Mouse (Mus musculus) CD4-positive, CD25-positive, alpha-beta regulatory T cell, adult 2 months (primary cell): ENCODE measurements around the gene Abcc9.

Experiments
- DNase-seq: peaks from one replicate; pipeline ENCODE4 v3.0.0-alpha.2; 2012; ENCODE audit warnings: low read depth, low spot score

Gene Abcc9

DNA sequence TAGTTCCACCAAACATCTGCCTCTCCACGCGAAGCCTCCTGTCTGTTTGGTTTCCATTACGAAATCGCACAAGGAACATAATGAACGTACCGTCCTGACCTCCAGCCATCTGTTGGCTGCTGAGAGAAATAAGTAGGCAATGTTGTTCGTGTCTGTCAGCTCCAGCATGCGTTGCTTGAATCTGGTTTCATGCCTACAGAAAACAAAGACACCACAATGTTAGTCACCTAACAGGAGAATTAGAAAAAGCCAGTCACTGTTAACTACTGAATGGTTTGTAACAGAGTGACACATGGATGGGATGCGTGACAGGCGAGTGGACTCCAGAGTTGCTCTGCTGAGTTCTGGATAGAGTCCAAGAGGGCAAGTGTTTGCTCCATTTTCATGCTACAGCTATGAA, 87.8 kb downstream of the Abcc9 start:
- DNase-seq, result no peak

GRCm38 (mm10) chr6:142612366-142612765, 89.7 kb downstream of the Abcc9 start:
- DNase-seq, result no peak

DNA sequence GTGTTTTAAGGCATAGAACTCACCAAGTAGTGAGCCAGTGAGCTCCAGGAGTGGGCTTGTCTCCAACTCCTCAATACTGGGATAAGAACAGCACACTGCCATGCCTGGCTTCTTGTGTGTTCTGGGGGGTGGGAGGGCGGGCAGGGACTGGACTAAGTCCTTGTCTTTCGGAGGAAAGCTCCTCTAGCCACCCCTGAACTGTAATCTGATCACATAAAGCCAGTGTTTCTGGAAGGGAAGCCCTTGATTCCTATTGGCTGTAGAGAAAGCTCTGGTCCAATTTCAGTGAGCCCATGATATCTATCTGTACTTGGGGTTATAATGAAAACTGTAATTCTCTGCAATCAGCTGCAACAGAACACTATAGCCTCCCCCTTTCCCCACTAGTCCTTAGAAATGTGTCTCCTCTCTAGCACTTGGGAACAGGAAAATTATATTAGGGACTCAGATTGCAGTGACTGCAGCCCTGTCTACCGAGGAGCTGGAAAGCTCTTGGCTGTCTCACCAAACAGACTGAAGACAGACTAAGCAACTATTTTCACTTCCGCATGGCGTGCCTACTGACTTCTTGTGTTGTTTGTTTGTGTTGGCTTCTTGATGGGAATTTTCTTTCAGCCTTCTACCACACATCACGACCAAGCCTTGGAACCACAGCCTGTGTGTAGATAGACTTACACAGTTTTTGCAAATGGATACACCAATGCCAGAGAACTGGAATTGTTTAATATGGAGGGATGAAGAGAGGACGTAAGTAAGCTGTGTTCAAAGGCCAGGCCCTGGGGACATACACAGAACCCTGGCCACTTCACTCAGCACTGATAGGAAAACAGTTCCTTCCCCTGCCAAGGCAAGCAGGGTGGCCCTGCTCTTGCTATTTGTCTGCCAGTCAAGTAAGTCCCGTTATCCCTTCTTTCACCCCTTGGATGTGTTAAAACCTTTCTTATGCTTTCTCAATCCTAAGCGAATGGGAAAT, 92.4 kb downstream of the Abcc9 start:
- DNase-seq, result no peak

GRCm38 (mm10) chr6:142607080-142607479, 95.0 kb downstream of the Abcc9 start:
- DNase-seq, result no peak

DNA sequence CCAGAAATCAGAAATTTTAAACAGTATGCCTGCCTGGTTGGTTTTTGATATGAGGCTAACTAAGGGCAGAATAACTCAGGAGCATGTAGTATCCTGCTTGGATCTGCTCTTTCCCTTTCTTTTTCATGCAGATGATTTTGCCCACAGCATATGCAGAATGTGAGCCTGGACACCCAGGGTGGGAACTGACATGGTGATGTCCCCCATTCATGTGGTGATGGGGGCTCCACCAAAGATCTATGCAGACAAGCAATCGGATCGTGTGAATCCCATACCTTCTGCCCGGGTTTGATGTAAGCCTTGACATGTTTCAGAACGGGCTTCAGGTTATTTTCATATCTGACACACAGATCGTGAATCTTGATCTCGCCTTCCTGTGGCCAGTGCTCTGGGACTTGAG, 99.3 kb downstream of the Abcc9 start:
- DNase-seq, result no peak

DNA sequence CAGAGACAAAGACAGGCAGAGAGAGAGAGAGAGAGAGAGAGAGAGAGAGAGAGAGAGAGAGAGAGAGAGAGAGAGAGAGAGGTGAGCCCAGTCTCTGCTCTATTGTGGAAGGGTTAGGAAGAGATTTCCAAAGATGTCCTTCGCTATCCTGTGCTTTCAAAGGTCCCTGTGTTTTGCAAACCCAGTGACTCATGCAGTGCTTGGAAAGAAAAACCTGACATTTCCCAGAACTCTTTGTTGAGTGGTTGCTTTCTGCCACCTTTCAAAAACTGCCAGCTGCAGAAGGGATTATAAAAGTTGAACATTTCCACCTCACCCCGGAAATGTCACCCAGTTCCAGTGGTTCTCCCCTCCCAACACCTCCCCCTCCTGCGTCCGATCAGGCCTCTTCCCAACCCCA, 123.3 kb downstream of the Abcc9 start:
- no peak for DNase-seq

GRCm38 (mm10) chr6:142577801-142578200, 124.3 kb downstream of the Abcc9 start:
- no peak for DNase-seq

GRCm38 (mm10) chr6:142572876-142573275, 129.2 kb downstream of the Abcc9 start:
- DNase-seq, result peak; percentile 23

DNA sequence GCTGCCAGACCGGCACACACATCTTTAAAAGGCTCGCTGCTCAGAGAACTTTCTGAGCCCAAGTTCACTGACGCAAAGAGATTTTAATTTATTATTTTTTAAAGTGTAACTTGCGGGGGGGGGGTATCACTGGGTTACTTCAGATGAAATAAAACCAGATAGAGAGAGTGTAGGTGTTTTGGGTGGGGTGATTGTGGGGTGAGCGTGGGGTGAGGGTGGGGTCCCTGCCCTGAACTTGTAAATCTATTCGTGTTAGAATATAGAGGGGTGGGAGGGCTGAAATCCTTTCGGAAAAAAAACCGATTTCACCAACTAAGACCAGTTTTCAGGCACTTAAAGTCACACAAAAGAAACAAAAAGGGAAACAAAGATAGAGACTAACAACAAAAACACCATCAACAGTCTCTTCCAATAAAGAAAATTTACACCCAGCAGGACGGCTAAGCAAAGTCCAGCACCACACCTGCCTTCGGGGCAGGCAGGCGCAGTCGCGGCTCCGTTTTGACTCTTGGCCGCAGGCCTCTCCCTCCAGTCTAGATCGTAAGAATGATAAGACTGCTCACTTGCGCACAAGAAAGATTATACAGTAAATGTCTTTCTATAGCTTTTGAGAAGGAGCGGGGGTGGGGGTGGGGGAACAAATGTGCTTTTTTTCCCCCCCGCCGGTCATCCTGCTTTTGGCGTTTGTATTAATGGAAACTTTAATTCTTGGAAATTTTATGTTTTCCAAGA, 130.3 kb downstream of the Abcc9 start:
- DNase-seq, result peak; percentile 34

DNA sequence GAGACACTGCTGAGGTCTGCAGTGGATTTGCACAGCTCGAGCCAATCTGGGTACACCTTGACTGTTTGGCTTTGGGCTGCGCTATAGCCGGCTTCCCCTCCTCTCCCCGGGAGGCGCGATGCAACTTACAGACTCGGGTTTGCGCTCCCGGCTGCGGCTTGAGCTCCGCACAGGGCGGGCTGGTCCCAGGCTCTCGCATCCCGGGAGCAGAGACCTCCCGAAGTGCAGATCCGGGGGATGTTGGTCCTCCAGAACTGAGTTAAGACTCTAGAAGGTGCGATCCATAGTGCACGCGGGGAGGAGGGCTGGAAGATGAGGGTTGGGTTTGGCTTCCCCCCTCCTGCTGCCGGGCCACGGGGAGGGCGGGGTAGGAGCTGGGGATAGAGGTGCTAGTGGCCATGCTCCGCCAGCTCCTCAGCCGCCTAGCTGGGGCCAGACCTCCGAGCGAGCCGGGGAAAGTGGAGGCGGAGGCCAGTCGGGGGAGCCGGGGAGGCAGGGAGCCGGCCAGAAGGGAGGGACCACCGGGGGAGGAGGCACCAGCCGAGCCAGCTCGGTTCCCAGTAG, 131.0 kb downstream of the Abcc9 start, which contains the start of gene Kcnj8:
TSS of gene Kcnj8 (minus strand) at position 560 of the 564 bp plus-strand sequence.
- DNase-seq, result peak; percentile 37

GRCm38 (mm10) chr6:142570046-142570770, 131.9 kb downstream of the Abcc9 start:
- DNase-seq, result peak; percentile 4

DNA sequence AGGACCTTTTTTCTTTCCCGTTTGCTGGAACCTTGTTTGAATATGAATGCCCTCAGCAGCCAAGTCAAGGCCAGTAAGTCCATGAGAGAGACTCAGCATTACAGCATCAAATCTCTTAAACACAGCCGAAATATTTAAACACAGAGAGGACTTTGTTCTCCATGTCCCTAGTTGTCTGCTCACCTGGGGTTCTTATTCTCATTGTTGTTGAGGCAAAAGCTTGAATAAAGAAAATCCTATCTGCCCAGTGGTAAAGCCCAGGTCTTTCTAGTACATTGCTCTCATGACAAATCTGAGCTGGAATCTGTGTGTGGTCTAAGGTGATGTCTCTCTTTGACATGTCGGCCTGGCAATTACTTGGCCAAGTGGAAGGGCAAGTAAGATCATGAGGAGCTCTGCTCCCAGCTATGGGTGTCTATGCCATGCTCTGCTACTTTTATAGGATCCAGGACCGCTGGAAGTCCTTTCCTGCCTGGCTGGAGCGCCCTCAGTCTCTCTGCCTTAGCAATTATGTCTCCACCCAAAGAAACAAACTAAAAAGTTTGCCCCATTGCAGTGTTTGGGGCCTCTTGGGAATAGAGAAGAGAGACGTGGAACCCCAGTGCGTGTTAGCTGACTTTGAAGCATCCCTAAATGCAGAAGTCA, 133.3 kb downstream of the Abcc9 start:
- no peak for DNase-seq

DNA sequence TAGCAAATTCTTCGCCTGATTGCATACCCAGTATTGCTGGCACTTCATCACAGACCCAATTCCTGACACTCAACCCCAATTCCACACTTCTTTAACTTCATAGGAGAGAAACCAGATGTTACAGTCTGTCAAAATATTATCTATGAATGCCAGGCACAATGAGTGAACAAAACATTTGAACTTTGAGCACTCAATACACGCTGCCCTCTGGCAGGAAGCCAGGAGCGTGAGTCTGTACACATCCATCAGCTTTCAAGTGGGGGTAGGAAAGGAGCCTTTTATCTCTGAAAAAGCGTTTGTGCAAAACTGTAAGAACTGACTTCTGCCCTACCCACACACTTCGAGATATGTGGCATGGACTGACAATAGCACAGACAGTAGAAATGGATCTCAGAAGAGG, 134.7 kb downstream of the Abcc9 start:
- DNase-seq, result peak; percentile 16

DNA sequence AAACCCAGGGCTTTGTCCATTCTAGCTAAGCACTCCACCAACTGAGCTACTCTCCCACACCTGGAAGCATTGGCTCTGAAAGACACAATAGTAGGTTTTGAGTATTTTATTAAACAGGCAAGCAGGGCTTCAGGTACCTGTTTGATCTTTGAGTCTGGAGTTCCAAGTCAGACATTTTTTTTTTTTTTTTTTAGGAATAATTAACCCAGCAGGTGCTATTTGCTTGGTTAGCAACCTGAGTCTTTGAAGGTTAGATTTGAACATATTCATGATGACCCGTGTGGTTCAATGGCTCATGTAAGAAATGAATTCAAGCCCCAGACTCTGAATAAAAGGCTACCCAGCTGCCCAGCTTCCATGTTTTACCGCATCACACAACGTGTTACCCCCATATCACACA, 137.4 kb downstream of the Abcc9 start:
- DNase-seq, result no peak

GRCm38 (mm10) chr6:142561151-142561550, 141.0 kb downstream of the Abcc9 start:
- peak; percentile 28 for DNase-seq

DNA sequence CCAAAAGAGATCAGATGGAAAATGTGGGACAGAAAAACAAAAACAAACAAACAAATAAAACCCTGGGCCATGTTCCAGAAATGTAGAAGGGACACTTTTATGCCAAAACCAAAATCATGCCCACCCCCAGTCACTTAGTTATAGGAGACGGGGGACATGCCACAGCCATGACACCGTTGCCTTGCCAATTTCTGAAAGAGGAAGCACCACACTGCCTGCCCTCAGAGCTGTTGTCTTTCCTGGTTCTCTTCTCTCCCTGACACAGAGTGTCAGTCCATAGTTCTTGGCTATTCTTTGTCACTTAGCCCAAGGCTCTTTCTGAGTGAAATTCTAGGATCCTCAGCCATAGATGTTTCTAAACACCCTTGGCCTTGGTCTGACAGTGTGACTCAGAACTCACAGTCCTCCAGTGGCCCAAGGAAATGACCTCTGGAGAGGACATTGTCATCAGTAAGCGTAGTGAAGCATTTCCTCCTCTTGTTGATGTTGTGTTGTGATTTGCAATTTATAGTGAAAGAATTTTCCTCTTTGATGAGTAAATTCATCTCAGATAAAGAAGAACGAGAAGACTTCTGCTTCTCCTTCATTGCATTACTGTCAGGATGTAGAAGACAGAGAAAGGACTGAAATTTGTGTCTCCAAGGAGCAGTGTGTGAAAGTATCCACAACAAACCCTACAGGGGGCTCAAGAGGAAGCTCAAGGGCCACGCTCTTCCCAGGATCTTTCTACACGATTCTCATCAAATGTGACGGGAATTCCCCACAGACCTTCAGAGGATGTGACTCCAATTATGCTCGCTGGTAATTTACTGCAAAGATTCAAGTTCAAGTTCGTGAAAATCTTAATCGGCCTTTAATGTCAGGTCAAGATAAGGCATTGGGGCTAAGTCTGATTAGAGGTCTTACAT, 143.1 kb downstream of the Abcc9 start:
- DNase-seq, result no peak

GRCm38 (mm10) chr6:142558076-142558475, 144.0 kb downstream of the Abcc9 start:
- no peak for DNase-seq

- no peak for DNase-seq
These were observed 146.1 kb downstream of the Abcc9 start for GRCm38 (mm10) chr6:142555988-142556387.

GRCm38 (mm10) chr6:142551482-142551881, 150.6 kb downstream of the Abcc9 start:
- DNase-seq, result no peak

DNA sequence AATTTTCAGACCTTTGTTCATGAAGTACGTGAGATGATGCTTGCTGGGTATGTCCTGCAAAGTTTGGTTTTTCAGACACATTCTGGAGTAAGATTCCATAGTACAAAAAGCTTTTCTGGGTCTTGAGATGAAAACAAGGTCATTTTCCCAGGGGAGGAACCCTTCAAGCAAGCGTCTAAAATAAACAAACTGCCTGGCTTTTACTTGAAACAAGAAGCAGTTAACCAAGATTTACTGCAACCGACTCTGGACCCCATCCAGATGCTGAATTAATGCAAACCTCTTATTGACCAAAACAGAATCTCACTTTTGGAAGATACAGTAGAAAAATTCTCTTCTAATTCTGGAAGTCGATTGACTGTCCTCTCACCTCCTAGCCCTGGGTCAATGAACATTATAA, 151.2 kb downstream of the Abcc9 start:
- no peak for DNase-seq
